Mouse (Mus musculus) liver, adult 2 months (tissue): ENCODE data around the gene Fbxl18. TPM values are rescaled to one million over a fixed set of nuclear protein-coding genes. Genes with fewer than 3 reads are reported as not detected.

Experiments
- DNase-seq: peaks from one replicate; pipeline ENCODE4 v3.0.0-alpha.2; 2011; ENCODE audit warnings: low read depth, low spot score; ENCODE audit errors: extremely low read depth
- H3K27ac ChIP-seq: fragments of 200-500 bp; replicated peaks from 2 replicates; pipeline ENCODE4 v1.5.1; 2012; ENCODE audit warnings: low read depth, mild to moderate bottlenecking, control low read depth, inconsistent platforms, low read length; ENCODE audit not compliant: insufficient read depth
- H3K27me3 ChIP-seq: fragments of 200-500 bp; 2 replicates; pipeline ENCODE4 v1.6.1; 2012; ENCODE audit warnings: mild to moderate bottlenecking, moderate library complexity, low read length, inconsistent platforms; ENCODE audit not compliant: control insufficient read depth, insufficient read depth
- H3K36me3 ChIP-seq: fragments of 200-500 bp; 2 replicates; pipeline ENCODE4 v1.6.1; 2012; ENCODE audit warnings: low read length, inconsistent platforms; ENCODE audit not compliant: control insufficient read depth, insufficient read depth
- H3K4me1 ChIP-seq: fragments of 200-500 bp; 2 replicates; pipeline ENCODE4 v1.6.1; 2011; ENCODE audit warnings: low read length; ENCODE audit not compliant: control insufficient read depth, insufficient read depth
- H3K4me3 ChIP-seq: fragments of 200-500 bp; 2 replicates; pipeline ENCODE4 v1.5.1; 2011; ENCODE audit warnings: low read depth, mild to moderate bottlenecking, control low read depth, low read length, moderate library complexity; ENCODE audit not compliant: insufficient read depth
- H3K79me2 ChIP-seq: fragments of 200-500 bp; 2 replicates; pipeline ENCODE4 v1.6.1; 2012; ENCODE audit warnings: inconsistent platforms, mild to moderate bottlenecking, low read length, moderate library complexity; ENCODE audit not compliant: control insufficient read depth, insufficient read depth
- H3K9ac ChIP-seq: fragments of 200-500 bp; 2 replicates; pipeline ENCODE4 v1.6.1; 2012; ENCODE audit warnings: low read depth, mild to moderate bottlenecking, control low read depth, inconsistent platforms, low read length
- CTCF ChIP-seq: fragments of 200-500 bp; IDR thresholded peaks from 2 replicates; pipeline ENCODE4 v1.5.1; 2011; ENCODE audit warnings: low read depth, low read length, control low read depth
- POLR2A ChIP-seq: fragments of 200-500 bp; IDR thresholded peaks from 2 replicates; pipeline ENCODE4 v1.6.1; 2011; ENCODE audit warnings: low read length, control low read depth; ENCODE audit not compliant: insufficient read depth; ENCODE audit errors: extremely low read depth
- WGBS: fragments of 180-500 bp; shearing (Covaris S2); methylation state at CpG from one replicate; pipeline ENCODE4 v1.1.7; 2018; 5-methylcytosine and 5-hydroxymethylcytosine counted together
- polyA plus RNA-seq: library from polyadenylated mRNA; depleted of rRNA; stranded (reverse); fragments of >200 nt; gene quantifications from 2 replicates; pipeline ENCODE4 v1.2.3, GENCODE M21; 2012
- total RNA-seq: library from RNA; depleted of rRNA; stranded (reverse); fragments of >200 nt; gene quantifications from 2 replicates; pipeline ENCODE4 v1.2.3, GENCODE M21; 2014

Gene Fbxl18
- total and polyA plus RNA-seq, 2 experiments, result 1.5 to 10.6 TPM

GRCm38 (mm10) chr5:142912320-142912719, 17.1 kb upstream of the Fbxl18 start:
- Histone ChIP-seq H3K9ac (no peak overlapping the region), H3K4me3 (no peak overlapping the region), H3K27me3 (no peaks in the 10 kb centered on the region), H3K27ac (peak overlapping the region; percentile 55), H3K4me1 (peaks cover 44% of the 10 kb centered on the region), H3K36me3 (no peaks in the 10 kb centered on the region), H3K79me2 (no peaks in the 10 kb centered on the region)
- DNase-seq, result peak; percentile 91
- WGBS, result 36% methylated on average over 3 of the region's 3 CpGs
- TF ChIP-seq POLR2A (no peak), CTCF (no peak)

GRCm38 (mm10) chr5:142911629-142912028, 16.4 kb upstream of the Fbxl18 start:
- TF ChIP-seq POLR2A (no peak), CTCF (no peak)
- Histone ChIP-seq H3K4me1 (peaks cover 45% of the 10 kb centered on the region), H3K9ac (no peak overlapping the region), H3K27ac (no peak overlapping the region), H3K27me3 (no peaks in the 10 kb centered on the region), H3K4me3 (no peak overlapping the region), H3K36me3 (no peaks in the 10 kb centered on the region), H3K79me2 (no peaks in the 10 kb centered on the region)
- WGBS, result 63% methylated on average over 2 of the region's 2 CpGs
- peak; percentile 25 for DNase-seq

- WGBS, result 12% methylated on average over 8 of the region's 8 CpGs
- peak overlapping the region; percentile 12 for H3K9ac ChIP-seq
- peak; percentile 77 for DNase-seq
- H3K36me3 ChIP-seq, result peaks cover 7% of the 10 kb centered on the region
- H3K4me1 ChIP-seq, result peaks cover 37% of the 10 kb centered on the region
- H3K27ac ChIP-seq, result peak overlapping the region; percentile 87
- TF ChIP-seq POLR2A (no peak), CTCF (no peak)
- H3K27me3 ChIP-seq, result no peaks in the 10 kb centered on the region
- peaks cover 3% of the 10 kb centered on the region; the same call in 1 of the 2 replicates for H3K79me2 ChIP-seq
- no peak overlapping the region for H3K4me3 ChIP-seq
These were observed 14.5 kb upstream of the Fbxl18 start for GRCm38 (mm10) chr5:142909576-142910278.

- H3K9ac ChIP-seq, result peak overlapping the region; percentile 17; the same call in 1 of the 2 replicates
- DNase-seq, result peak; percentile 84
- H3K4me3 ChIP-seq, result no peak overlapping the region
- H3K36me3 ChIP-seq, result peaks cover 13% of the 10 kb centered on the region
- TF ChIP-seq CTCF, result no peak
- peaks cover 42% of the 10 kb centered on the region for H3K4me1 ChIP-seq
- H3K79me2 ChIP-seq, result peaks cover 3% of the 10 kb centered on the region; the same call in 1 of the 2 replicates
- peak overlapping the region; percentile 87 for H3K27ac ChIP-seq
- H3K27me3 ChIP-seq, result no peaks in the 10 kb centered on the region
- 11% methylated on average over 5 of the region's 5 CpGs for WGBS
These were observed 13.8 kb upstream of the Fbxl18 start for GRCm38 (mm10) chr5:142908941-142909575.

- peak; percentile 75 for DNase-seq
- Histone ChIP-seq H3K36me3 (peaks cover 21% of the 10 kb centered on the region), H3K4me3 (no peak overlapping the region), H3K27ac (peak overlapping the region; percentile 87), H3K27me3 (no peaks in the 10 kb centered on the region), H3K4me1 (peaks cover 46% of the 10 kb centered on the region), H3K79me2 (peaks cover 3% of the 10 kb centered on the region; the same call in 1 of the 2 replicates), H3K9ac (peak overlapping the region; percentile 70)
- 0 out of 2 replicates have a peak, but pooled peaks have one; percentile 0 for TF ChIP-seq CTCF
- no peak for TF ChIP-seq POLR2A
- WGBS, result 11% methylated on average over 5 of the region's 5 CpGs
These were observed 12.8 kb upstream of the Fbxl18 start for GRCm38 (mm10) chr5:142907803-142908559.
